Mouse (Mus musculus): Measurements from ENCODE around the gene Pik3r3.
"Not testable (repeated sequence)": the region's sequence is repeated elsewhere in the genome, so short reads cannot be mapped to it uniquely, and the experiment has no call there.

Gene Pik3r3

DNA sequence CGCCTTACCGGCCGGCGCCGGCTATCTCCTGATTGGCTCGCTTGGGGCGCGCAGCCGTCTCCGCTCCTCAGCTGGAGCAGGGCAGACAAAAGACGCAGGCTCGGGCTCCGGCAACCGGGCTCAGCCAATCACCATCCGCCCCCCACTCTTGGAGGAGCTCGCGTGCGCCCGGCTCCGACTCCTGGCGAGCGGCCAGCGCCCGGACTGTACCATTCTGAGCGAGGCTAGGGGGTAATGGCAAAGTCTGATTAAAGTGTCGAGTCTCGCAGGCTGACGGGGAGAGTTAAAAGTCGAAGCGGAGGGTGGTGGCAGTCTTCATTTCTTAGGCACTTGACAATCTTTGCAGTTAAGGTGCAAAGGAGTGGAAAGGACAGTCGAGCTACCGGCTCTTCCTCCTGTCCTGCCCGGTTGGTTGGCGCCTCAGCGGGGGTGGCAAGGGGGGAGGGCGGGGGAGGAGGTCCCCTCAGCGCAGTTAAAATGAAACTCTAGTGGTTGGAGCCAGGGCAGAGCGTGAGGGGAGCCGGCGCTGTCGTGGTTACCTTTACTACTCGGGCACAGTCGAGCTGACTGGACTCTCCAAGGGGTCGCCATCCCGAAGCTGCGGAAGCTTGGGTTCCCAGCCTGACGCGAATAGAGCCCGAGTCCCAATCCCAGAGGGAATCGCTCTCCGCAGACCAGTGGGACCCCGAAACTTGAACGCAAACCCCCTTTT lies at the start of gene Pik3r3:
Pik3r3 (plus strand) TSS at position 479 of the 712 bp plus-strand sequence.
- peak; percentile 99 for DNase-seq

DNA sequence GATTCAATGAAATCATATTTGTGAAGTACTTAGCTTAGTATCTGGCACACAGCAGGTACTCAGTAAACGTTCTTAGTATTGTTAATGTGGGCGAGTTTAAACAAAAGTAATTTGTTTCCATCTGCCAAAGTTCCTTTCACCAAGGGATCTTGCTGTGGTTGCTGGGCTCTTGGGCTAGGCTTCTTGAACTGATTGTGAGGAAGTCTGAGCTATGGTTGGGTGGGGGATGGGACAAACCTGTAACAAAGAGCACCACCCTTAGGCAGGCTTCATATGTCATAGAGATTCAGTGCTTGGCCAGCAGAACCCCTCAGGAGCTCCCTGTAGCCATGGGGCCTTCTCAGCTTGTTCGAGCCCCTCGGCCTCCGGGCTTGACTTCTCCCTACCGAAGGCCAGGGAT lies 48.3 kb upstream of the Pik3r3 start, which contains the start of the genes 1700042G07Rik and Gm49337:
1700042G07Rik (plus strand) TSS at position 301 of the 400 bp plus-strand sequence.
Gm49337 (plus strand) TSS at position 313 of the 400 bp plus-strand sequence.
- DNase-seq = peak; percentile 34

GRCm38 (mm10) chr4:116173752-116174151 lies 47.7 kb upstream of the Pik3r3 start:
- no peak for DNase-seq

DNA sequence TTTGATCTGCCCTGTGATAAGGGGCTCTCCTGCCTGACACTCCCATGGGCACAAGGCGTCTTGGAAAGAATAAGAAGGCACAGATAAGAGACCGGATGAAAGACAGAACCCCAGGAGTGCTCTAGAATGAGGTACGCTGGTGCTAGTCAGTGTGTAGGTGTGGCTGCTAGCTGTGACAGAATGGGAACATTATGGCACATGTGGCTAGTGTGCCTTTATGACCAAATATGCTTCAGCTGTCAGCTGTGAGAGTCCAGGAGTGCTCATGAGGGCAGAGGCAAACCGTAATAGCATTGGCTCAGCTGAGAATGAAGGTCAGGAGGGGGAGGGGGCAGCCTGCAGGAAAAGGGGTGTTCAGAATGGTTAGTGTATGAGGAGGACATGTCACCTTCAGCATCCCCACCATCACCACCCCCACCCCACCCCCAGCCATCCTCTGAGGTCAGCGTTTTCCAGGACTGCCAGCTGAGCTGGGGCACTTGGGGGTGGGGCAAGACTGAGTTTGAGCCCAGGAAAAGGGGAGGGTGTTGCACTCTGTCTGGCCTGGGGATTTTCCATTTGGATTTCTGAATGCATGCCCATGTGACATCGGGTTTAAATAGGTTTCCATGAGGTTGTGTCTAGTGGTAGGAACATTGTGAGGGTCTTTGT lies 46.8 kb upstream of the Pik3r3 start:
- peak; percentile 75 for DNase-seq

DNA sequence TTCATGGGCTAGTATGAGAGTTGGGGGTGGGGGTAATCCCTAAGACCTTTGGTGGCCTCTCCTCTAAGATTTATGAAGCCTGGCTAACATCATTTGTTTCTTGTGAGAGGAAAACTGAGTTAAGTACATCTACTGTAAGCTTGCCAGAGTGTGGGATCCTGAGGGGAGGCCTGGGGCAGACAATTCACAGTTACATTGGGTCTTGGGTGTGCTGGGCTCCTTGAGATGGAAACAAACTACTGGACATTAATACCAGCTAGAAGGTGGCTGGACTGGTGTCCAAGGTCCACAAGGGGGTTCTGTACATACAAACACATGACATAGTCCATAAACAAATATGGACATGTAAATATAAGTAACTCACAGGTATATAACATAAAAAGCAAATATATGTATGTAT lies 46.3 kb upstream of the Pik3r3 start:
- DNase-seq = peak; percentile 42

GRCm38 (mm10) chr4:116175711-116176542 lies 45.5 kb upstream of the Pik3r3 start:
- peak; percentile 71 for DNase-seq

DNA sequence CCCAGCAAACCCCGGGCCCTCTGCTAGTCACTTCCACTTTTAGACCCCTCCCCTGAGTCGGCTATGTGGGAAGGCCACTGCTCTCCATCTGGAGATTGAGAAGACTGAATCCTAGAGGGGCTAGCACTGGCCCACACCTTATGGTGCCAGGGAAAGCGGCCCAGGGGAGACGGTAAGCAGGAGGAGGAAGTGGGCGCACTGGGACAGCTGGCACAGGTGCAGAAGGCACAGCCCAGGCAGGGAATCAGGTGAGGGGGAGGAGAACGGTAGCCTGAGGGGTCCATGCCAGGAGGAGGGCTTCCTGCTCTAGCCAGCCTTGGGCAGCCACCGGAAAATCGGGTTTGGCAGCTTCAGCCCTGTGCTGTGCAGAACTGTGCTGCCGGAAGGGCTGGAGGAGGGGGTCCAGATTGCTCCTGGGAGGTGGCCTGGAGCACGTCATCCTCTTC lies 44.9 kb upstream of the Pik3r3 start:
- DNase-seq = peak; percentile 96

DNA sequence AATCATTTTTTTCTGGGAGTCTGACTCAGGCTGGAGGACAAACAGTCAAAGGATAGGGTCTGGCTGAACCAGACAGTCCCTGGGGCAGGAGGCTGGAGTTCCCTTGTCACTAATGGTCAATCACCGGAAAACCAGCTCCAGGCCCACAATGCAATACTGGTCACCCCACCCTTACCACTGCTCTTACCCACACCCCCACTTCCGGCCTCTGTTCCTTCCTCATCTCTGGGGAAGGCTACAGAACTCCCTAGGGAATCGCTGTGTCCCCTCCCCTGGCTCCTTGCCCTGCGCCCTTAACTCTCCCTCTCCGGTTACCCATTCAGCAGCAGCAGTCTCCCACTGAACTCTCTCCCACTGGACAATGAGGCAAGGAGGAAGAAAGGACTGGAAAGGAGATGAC lies 44.3 kb upstream of the Pik3r3 start:
- peak; percentile 73 for DNase-seq

- DNase-seq = no peak
Observed at GRCm38 (mm10) chr4:116182079-116182478, 39.3 kb upstream of the Pik3r3 start.

GRCm38 (mm10) chr4:116182745-116183144 lies 38.7 kb upstream of the Pik3r3 start:
- peak; percentile 66 for DNase-seq

GRCm38 (mm10) chr4:116185083-116185482 lies 36.3 kb upstream of the Pik3r3 start:
- DNase-seq = no peak

DNA sequence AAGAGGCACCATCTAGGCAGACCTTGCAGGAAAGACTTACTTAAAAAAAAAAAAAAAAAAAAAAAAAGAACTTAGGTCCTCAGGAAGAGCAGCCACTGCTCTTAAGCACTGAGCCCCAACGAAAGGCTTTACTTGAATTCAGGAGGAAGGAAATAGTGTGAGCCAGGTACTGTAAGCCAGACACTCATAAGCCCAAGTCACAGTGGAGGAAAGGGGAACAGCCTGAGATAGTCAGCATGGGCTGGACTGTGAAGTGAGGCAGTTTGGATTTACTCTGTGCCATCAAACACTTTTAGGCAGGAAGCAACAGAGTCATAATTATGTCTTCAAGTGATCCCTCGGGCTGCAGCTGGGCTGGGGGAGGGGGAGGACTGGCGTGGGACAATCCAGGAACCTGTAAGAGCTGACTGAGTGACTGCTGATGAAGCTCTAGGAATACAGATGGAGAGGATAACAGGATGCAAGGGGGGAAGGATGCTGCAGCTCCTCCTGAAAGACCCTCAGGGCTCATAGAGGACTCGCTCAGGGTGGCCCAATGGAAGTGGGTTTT lies 29.1 kb upstream of the Pik3r3 start:
- DNase-seq = no peak

DNA sequence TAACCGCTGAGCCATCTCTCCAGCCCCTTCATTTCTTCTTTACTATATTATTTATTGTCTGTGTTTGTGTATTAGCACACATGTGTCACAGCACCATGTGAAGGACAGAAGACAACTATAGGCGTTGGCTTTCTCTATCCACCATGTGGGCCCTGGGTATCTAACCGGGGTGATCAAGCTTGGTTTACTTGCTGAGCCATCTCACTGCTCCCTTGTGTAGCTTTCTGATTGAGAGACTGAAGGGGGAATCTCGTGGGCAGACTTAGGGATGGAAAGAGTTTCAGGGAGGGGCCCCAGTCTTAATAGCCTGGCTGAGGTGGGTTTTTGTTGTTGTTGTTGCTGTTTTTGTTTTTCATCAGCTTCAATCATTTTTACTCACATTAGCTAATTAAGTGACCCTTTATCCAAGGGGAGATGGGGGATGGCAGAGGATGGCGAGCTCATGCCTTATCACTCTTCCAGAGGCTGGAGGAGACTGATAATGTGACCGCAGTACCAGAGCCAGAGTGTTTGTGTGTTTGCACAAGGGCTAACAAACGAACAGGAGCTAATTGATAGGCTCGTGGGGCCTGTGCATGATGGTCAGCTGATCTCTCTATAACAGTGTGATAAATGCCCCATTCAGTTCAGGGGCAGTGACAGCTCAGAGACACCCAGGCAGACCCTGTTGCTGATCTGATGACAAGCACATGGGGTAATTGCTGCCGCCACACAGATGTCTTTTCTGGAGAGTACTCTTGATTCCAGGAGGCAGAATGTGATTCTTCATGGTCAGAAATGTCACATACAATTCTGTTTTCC lies 27.6 kb upstream of the Pik3r3 start:
- no peak for DNase-seq

DNA sequence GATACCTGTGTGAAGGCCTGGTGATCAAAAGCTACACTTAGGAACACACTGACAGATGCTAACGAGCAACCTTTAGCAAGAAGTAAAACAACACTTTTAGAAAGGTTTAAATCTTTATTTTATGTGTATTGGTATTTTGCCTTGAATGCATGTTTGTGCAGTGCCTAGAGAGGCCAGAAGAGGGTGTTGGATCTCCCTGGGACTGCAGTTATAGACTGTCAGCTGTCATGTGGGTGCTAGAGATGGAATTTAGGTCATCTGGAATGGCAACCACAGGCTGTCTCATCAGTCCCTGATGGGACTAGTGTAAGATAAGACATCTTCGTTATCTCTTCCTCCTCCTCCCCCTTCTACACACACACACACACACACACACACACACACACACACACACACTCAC lies 23.0 kb upstream of the Pik3r3 start:
- DNase-seq = no peak

GRCm38 (mm10) chr4:116204422-116204821 lies 17.0 kb upstream of the Pik3r3 start:
- no peak for DNase-seq

DNA sequence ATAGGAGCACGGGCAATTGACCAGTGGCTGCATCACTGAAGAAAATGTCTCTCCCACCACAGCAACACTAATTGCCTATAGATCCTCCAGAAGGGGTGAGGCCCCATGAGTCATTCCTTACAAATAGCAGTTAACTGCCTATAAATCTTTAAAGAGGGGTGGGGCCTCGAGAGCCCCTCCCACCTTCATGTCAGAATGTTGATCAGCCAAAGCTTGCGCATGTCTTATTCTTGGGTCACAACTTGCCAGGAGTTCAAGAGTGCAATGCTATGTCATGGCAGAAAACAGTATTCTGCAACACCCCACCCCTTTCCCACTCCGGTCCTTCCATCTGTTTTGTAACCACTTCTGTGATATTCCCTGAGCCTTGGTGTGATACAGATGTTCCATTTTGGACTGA lies 14.9 kb upstream of the Pik3r3 start:
- no peak for DNase-seq

DNA sequence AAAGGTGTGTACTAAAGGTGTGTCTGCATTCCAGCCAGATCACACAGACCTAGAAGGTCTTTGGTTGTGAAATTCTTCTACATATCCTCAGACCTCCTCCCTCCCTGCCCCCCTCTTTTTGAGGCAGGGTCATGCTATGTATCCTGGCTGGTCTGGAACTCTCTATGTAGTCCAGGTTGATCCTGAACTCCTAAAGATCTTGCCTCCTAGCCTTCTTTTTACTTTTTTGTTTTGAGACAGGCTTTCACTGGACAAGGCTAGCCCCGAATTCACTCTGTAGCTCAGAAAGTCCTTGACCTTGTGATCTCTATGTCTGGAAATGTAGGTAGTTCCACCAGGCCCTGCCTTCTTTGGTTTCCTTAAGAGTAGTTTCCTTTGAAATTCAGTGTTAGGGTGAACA lies 12.5 kb upstream of the Pik3r3 start:
- no peak for DNase-seq

- DNase-seq = peak; percentile 62
Observed at GRCm38 (mm10) chr4:116215895-116216605, 5.4 kb upstream of the Pik3r3 start.

GRCm38 (mm10) chr4:116217046-116217445 lies 4.4 kb upstream of the Pik3r3 start:
- peak; percentile 61 for DNase-seq

DNA sequence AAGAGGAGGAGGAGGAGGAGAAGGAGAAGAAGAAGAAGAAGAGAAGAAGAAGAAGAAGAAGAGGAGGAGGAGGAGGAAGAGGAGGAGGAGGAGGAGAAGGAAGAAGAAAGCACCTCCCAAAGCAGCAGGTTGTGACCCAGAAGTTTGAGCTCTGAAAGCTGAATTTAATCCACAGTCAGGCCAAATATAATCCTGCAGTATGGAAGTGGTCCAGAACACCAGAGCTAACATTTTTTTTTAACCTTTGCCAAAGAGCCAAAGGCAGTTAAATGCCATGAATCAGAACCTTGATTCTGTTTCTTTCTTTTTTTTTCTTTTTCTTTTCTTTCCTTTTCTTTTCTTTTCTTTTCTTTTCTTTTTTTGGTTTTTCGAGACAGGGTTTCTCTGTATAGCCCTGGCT lies 3.8 kb upstream of the Pik3r3 start:
- not testable (repeated sequence) for DNase-seq

- no peak for DNase-seq
Observed at GRCm38 (mm10) chr4:116219056-116219455, 2.4 kb upstream of the Pik3r3 start.
